Mouse (Mus musculus) embryo, embryonic 11 days (tissue): ENCODE data around the gene Smarcb1.
A peak's percentile ranks its signal among the peaks of the same experiment; 100 is the strongest.

Source experiments
- DNase-seq: peaks from one replicate; pipeline ENCODE4 v3.0.0-alpha.2; 2015

The Smarcb1 gene

DNA sequence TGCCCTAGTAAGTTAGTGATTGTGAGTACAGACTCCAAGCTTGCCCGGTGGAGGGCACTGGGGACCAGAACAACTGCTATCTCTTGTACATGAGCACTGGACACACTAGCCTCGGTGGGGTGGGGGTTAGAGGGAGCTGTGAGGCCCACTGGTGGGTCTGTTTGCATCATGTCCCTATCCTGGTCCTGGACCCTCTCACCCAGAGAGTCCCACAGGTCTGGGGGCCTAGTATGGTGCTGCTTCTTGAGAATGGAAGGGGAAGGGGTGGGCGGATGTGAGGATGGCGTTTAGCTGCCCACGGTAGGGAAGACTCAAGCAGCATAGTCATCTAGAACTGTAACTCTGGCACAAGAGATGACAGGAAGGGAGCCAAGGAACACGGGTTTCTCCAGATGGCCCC, 66.6 kb downstream of the Smarcb1 start:
- DNase-seq, result no peak

- no peak for DNase-seq
These were observed 67.3 kb downstream of the Smarcb1 start for GRCm38 (mm10) chr10:75854096-75854495.

GRCm38 (mm10) chr10:75853452-75853851, 68.0 kb downstream of the Smarcb1 start:
- peak; percentile 89 for DNase-seq

DNA sequence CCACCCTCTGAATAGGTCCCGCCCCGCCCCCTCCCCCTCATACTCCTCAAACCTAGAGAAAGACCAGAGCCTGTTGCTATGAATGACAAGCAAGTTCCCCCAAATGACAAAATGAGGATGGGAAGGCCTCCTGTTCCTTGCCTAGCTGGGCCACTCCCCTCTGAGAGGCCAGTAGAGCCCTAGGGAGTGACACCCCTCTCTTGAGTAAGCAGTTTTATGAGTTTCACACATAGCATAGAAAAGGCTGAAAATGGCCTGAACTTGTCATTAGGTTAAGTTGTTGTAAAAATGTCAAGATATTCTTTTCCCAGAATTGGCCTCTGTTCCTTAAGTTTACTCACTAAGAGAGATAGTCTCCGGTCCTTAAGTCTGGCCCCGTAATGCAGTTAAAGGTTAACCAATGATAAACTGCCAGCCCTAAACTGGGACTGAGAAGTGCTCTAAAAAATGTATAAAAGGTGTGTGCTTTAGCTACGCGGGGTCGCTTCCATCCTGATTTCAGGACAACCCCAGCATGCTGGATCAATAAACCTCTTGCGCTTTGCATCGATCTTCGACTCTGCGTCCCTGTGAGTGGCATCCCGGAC, 68.8 kb downstream of the Smarcb1 start:
- no peak for DNase-seq

DNA sequence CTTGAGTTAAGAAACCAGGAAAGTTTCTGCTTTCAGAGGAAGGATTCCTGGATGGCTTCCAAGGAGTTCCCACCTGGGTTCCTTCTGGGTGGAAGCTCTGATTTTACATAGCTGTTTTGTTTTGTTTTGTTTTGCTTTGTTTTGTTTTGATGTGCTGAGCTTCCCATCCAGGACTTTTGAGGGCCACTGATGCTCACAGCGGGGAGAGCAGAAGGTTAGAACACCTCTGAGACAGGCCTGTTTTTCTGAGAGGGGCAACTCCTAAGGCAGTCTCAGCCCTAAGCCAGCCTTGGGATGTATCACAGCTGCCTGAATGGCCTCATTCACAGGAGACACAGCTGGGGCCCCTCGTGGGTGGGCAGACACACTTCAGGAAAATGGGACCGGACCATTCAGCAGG, 69.7 kb downstream of the Smarcb1 start:
- DNase-seq, result no peak

DNA sequence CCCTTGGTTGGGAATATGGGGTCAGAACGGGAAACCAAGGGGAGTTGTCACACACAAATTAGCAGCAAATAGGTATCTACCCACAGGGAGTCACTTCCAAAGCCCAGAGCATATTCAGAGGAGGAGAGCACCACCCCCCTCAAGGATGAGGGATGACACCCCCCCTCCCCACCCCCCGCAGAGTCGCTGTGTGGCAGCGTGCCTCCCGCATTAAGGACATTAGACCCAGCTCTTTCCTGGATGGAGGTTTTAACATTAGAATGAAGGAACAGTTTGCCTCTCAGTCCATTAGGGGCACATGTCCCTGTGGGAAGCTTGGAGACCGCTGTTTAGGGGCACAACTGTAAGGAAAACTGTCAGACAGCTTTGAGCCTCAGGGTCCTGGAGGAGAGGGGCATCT, 70.3 kb downstream of the Smarcb1 start:
- DNase-seq, result peak; percentile 24

- no peak for DNase-seq
These were observed 73.0 kb downstream of the Smarcb1 start for GRCm38 (mm10) chr10:75848382-75848781.
